Mouse (Mus musculus): ENCODE results near the gene Olfr1105.

Gene Olfr1105

DNA sequence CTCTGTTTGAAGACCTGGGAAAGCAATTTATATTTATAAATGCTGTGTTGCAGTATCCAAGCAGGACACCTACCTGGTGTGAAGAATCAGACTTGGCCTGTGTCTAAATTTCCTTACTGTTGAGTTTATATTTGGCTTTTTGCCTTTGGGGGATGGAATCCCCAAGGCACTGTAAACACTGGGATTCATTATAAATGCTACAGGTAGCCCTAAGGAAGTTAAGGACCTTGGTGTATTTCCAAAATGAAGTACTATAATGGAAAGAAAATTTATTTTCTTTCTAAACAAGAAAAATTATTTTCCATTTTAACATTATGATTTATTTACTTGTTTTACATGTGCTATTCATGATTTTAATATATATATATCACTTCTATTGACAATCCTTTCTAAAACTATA, at the start of gene Olfr1105:
Gene Olfr1105, minus strand, starts transcription at position 101 of the 400 bp plus-strand sequence.
- no peak for DNase-seq (ENCODE audit: low spot score in 2 of 2)

DNA sequence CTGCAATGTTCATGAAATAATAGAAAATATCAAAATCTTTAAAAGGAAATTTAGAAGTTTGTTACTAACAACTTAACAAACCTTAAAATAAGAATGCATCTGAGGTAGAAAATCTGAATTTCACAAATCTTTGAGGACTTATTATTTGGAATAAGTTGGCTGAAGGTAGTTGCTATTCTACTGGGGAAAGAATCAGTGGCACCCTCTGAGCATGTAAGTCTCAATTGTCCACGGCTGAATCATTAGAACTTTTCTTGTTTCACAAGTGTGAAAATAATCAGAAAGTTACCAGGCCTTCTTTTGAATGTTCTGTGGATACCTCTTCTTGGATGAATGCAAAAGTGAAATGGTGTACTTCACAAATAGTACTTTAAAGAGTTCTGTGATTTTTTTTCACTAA, 39.4 kb upstream of the Olfr1105 start, which contains the start of gene Olfr1107:
Gene Olfr1107, minus strand, starts transcription at position 101 of the 400 bp plus-strand sequence.
- no peak for DNase-seq (ENCODE audit: low spot score in 2 of 2)

DNA sequence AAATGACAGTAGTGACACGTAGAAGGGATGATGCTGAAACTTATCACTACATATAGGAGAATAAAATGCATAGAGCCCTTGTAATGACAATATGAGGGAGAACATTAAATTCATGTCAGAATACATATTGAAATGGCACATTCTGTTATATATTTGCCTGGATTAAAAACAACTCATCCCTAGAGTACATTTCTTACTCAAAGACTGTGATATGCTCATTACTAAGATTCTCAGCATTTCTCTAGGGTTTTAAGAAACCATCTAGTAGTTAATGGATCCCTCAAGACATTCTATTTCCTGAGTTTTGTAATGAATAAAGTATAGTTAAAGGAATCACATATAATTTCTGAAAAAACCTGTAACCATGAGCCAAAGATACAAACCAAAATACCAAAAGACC, 15.8 kb upstream of the Olfr1105 start, which contains the start of gene Olfr1106:
Gene Olfr1106, minus strand, starts transcription at position 101 of the 400 bp plus-strand sequence.
- DNase-seq (ENCODE audit: low spot score in 2 of 2): no peak

DNA sequence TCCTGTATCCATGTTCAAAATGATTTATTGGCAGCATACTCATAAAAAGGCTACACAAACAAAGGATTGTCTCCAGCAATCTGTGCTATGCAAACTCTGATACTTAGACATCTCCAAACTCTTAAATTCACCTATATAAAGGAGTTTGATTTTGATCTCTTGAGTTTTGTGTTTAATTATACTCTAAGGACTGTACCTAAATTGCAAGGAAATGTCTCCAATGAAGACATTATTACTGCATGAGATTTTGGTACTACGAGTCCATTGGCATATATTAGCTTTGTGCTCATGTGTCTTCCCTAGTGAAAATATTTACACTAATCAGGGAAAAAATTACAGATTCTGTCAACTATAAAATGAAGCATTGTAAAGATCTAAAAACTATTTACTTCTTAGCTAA, 9.4 kb downstream of the Olfr1105 start, which contains the start of gene Olfr1104:
Gene Olfr1104, minus strand, starts transcription at position 101 of the 400 bp plus-strand sequence.
- no peak for DNase-seq (ENCODE audit: low spot score in 2 of 2)

DNA sequence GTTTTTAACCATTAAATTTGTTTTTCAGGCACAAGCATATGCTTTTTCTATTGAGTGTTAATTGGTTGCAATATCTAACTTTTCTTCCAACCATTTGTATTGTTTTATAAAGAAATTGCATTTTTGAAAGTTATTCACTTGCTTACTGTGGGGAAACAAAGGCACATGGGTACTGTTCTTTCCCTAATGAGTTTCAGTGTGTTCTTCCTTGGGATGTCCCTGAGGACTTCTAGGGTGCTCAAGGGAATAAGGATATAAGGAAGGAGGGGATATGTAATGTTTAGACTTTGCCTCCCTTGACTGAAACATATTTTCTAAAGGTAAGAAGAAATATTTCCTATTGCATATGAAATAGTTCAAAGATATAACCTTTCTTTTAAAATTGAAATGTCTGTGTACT, 38.2 kb downstream of the Olfr1105 start, which contains the start of gene Olfr1102:
Gene Olfr1102, plus strand, starts transcription at position 301 of the 400 bp plus-strand sequence.
- DNase-seq (ENCODE audit: low spot score in 2 of 2): no peak

DNA sequence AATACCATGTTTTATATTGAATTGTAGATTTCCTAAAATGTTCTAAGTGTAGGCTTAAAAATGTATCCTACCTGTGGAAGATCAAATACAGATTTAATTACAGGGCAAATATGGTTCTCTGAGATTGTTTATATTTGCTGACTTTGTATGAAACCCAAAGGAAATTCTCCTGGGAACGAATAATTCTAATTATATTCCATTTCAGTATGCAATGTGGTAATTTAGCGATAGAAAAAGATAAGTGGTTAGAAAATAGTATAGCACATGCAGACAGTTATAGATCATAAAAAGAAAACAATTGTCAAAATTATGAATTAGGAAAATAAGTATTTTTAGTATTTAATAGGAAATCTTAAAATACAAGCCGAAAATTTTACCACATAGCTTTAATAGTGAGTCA, 45.2 kb downstream of the Olfr1105 start, which contains the start of gene Olfr1101:
Gene Olfr1101, minus strand, starts transcription at position 101 of the 400 bp plus-strand sequence.
- no peak for DNase-seq (ENCODE audit: low spot score in 2 of 2)

All from frontal cortex, postnatal 10 days (tissue).